Mouse (Mus musculus) hindbrain, embryonic 16.5 days (tissue): ENCODE measurements around the gene Podn. TPM values are rescaled to one million over a fixed set of nuclear protein-coding genes. Genes with fewer than 3 reads are reported as not detected.

Experiments
- ATAC-seq: fragments of 200-750 bp; cut with Nextera tagmentation; 2 replicates; pipeline ENCODE4 v1.8.0; 2017; ENCODE audit warnings: moderate TSS enrichment, moderate library complexity
- H3K27ac ChIP-seq: fragments of 300-500 bp; sonication (generic); 2 replicates; pipeline ENCODE4 v1.5.1; 2014; ENCODE audit warnings: low read depth, mild to moderate bottlenecking, control low read depth, low read length, moderate library complexity
- H3K27me3 ChIP-seq: fragments of 300-500 bp; sonication (generic); replicated peaks from 2 replicates; pipeline ENCODE4 v1.6.1; 2014; ENCODE audit warnings: low read length; ENCODE audit not compliant: control insufficient read depth, insufficient read depth
- H3K36me3 ChIP-seq: fragments of 300-500 bp; sonication (generic); 2 replicates; pipeline ENCODE4 v1.6.1; 2014; ENCODE audit warnings: mild to moderate bottlenecking, low read length, moderate library complexity, mixed read lengths; ENCODE audit not compliant: control insufficient read depth, insufficient read depth
- H3K4me1 ChIP-seq: fragments of 300-500 bp; sonication (generic); 2 replicates; pipeline ENCODE4 v1.6.1; 2014; ENCODE audit warnings: low read depth, low read length; ENCODE audit not compliant: control insufficient read depth, insufficient read depth
- H3K4me2 ChIP-seq: fragments of 300-500 bp; sonication (generic); 2 replicates; pipeline ENCODE4 v1.6.1; 2014; ENCODE audit warnings: mild to moderate bottlenecking, low read length, control low read depth, moderate library complexity
- H3K4me3 ChIP-seq: fragments of 300-500 bp; sonication (generic); 2 replicates; pipeline ENCODE4 v1.5.1; 2014; ENCODE audit warnings: mild to moderate bottlenecking, low read length, control low read depth, moderate library complexity
- H3K9ac ChIP-seq: fragments of 300-500 bp; sonication (generic); 2 replicates; pipeline ENCODE4 v1.6.1; 2014; ENCODE audit warnings: low read depth, mild to moderate bottlenecking, control low read depth, low read length, moderate library complexity
- H3K9me3 ChIP-seq: fragments of 300-500 bp; sonication (generic); 2 replicates; pipeline ENCODE4 v1.6.1; 2014; ENCODE audit warnings: mild to moderate bottlenecking, low read length, moderate library complexity; ENCODE audit not compliant: control insufficient read depth
- whole genome bisulfite sequencing: fragments of 180-500 bp; shearing (Covaris S2); extraction: QIAGEN DNeasy Blood & Tissue Kit; methylation state at CpG from one replicate; pipeline ENCODE4 v1.1.7; 2014; 5-methylcytosine and 5-hydroxymethylcytosine counted together
- polyA plus RNA-seq: library from polyadenylated mRNA; unstranded; fragments of >200 nt; fragmentation: Nextera tagmentation; extraction: Ambion mirVana; gene quantifications from 2 replicates; pipeline ENCODE4 v1.2.1, GENCODE M21; 2015

Podn gene
- polyA plus RNA-seq, 1 experiment from 2014 or later: 0.29 TPM

- WGBS: 67% methylated on average over 8 of the region's 8 CpGs
- Histone ChIP-seq H3K4me3 (no peak overlapping the region), H3K4me2 (no peak overlapping the region), H3K9me3 (no peaks in the 10 kb centered on the region), H3K27me3 (peaks cover 10% of the 10 kb centered on the region), H3K27ac (no peak overlapping the region), H3K4me1 (peaks cover under 1% of the 10 kb centered on the region; the same call in 1 of the 2 replicates), H3K36me3 (no peaks in the 10 kb centered on the region), H3K9ac (no peak overlapping the region)
- no peak for ATAC-seq
Observed at GRCm38 (mm10) chr4:108037027-108037426, 59.2 kb downstream of the Podn start.

GRCm38 (mm10) chr4:108033041-108033764, 63.0 kb downstream of the Podn start:
- Histone ChIP-seq H3K4me2 (no peak overlapping the region), H3K36me3 (no peaks in the 10 kb centered on the region), H3K4me1 (peaks cover 10% of the 10 kb centered on the region; the same call in 1 of the 2 replicates), H3K27ac (no peak overlapping the region), H3K9me3 (no peaks in the 10 kb centered on the region), H3K9ac (no peak overlapping the region), H3K27me3 (peaks cover 27% of the 10 kb centered on the region), H3K4me3 (no peak overlapping the region)
- no peak for ATAC-seq
- 86% methylated on average over 8 of the region's 8 CpGs for WGBS

- Histone ChIP-seq H3K4me1 (peaks cover 10% of the 10 kb centered on the region; the same call in 1 of the 2 replicates), H3K9ac (no peak overlapping the region; the same call in 1 of the 2 replicates), H3K27me3 (peaks cover 27% of the 10 kb centered on the region), H3K27ac (no peak overlapping the region), H3K9me3 (no peaks in the 10 kb centered on the region), H3K4me3 (peak overlapping the region; percentile 61), H3K36me3 (no peaks in the 10 kb centered on the region), H3K4me2 (peak overlapping the region; percentile 98)
- WGBS: 40% methylated on average over 11 of the region's 11 CpGs
- ATAC-seq: no peak
Observed at GRCm38 (mm10) chr4:108032352-108032849, 63.8 kb downstream of the Podn start.

- WGBS: under 1% methylated on average over 61 of the region's 86 CpGs
- Histone ChIP-seq H3K27ac (no peak overlapping the region), H3K4me2 (peak overlapping the region; percentile 98), H3K27me3 (peaks cover 27% of the 10 kb centered on the region), H3K9ac (peak overlapping the region; percentile 58), H3K36me3 (no peaks in the 10 kb centered on the region), H3K4me1 (peaks cover 10% of the 10 kb centered on the region; the same call in 1 of the 2 replicates), H3K9me3 (no peaks in the 10 kb centered on the region), H3K4me3 (peak overlapping the region; percentile 61)
- ATAC-seq: peak; percentile 55
Observed at GRCm38 (mm10) chr4:108031502-108032351, 64.5 kb downstream of the Podn start.

- Histone ChIP-seq H3K9me3 (no peaks in the 10 kb centered on the region), H3K9ac (peak overlapping the region; percentile 58), H3K4me2 (peak overlapping the region; percentile 98), H3K27me3 (peaks cover 27% of the 10 kb centered on the region), H3K36me3 (no peaks in the 10 kb centered on the region), H3K27ac (no peak overlapping the region), H3K4me3 (peak overlapping the region; percentile 61), H3K4me1 (peaks cover 10% of the 10 kb centered on the region; the same call in 1 of the 2 replicates)
- peak; percentile 29; the same call in 1 of the 2 replicates for ATAC-seq
- 2% methylated on average over 22 of the region's 22 CpGs for WGBS
Observed at GRCm38 (mm10) chr4:108030888-108031501, 65.2 kb downstream of the Podn start.

- peaks cover 20% of the 10 kb centered on the region for H3K27me3 ChIP-seq
- H3K4me2 ChIP-seq: no peak overlapping the region
- peaks cover 6% of the 10 kb centered on the region; the same call in 1 of the 2 replicates for H3K4me1 ChIP-seq
- H3K4me3 ChIP-seq: no peak overlapping the region
- WGBS: 49% methylated on average over 3 of the region's 3 CpGs
- no peaks in the 10 kb centered on the region for H3K9me3 ChIP-seq
- no peak overlapping the region for H3K9ac ChIP-seq
- no peak for ATAC-seq
- H3K36me3 ChIP-seq: no peaks in the 10 kb centered on the region
- no peak overlapping the region for H3K27ac ChIP-seq
Observed at GRCm38 (mm10) chr4:108026193-108026592, 70.1 kb downstream of the Podn start.

GRCm38 (mm10) chr4:108025269-108025668, 71.0 kb downstream of the Podn start:
- no peaks in the 10 kb centered on the region for H3K4me1 ChIP-seq
- WGBS: 6% methylated on average over 10 of the region's 10 CpGs
- no peak overlapping the region for H3K4me2 ChIP-seq
- no peak overlapping the region for H3K27ac ChIP-seq
- no peaks in the 10 kb centered on the region for H3K9me3 ChIP-seq
- ATAC-seq: no peak
- no peak overlapping the region for H3K9ac ChIP-seq
- peaks cover 11% of the 10 kb centered on the region for H3K27me3 ChIP-seq
- H3K4me3 ChIP-seq: no peak overlapping the region
- H3K36me3 ChIP-seq: no peaks in the 10 kb centered on the region

- Histone ChIP-seq H3K36me3 (no peaks in the 10 kb centered on the region), H3K9ac (no peak overlapping the region), H3K9me3 (no peaks in the 10 kb centered on the region), H3K4me3 (no peak overlapping the region), H3K27ac (no peak overlapping the region), H3K27me3 (peaks cover 6% of the 10 kb centered on the region; the same call in 1 of the 2 replicates), H3K4me1 (no peaks in the 10 kb centered on the region), H3K4me2 (no peak overlapping the region)
- ATAC-seq: no peak
- WGBS: 74% methylated on average over 5 of the region's 5 CpGs
Observed at GRCm38 (mm10) chr4:108024641-108025040, 71.6 kb downstream of the Podn start.
